Mouse (Mus musculus) heart, adult 9 months (tissue): Measurements from ENCODE around the gene Olfm4.
A peak's percentile ranks its signal among the peaks of the same experiment; 100 is the strongest.

ENCODE experiments used
- DNase-seq, 2 experiments: peaks; one replicate each; pipeline ENCODE4 v3.0.0; 2022; ENCODE audit warnings: low spot score in 2 of 2

Gene Olfm4

GRCm38 (mm10) chr14:79983781-79984180 is at the start of gene Olfm4:
TSS of gene Olfm4 (plus strand) at chr14:79984081.
- DNase-seq: no peak

GRCm38 (mm10) chr14:79934426-79934825 is 49.5 kb upstream of the Olfm4 start:
- no peak for DNase-seq

GRCm38 (mm10) chr14:79936879-79937468 is 46.9 kb upstream of the Olfm4 start:
- DNase-seq: no peak

- no peak for DNase-seq
These were observed 38.0 kb upstream of the Olfm4 start for GRCm38 (mm10) chr14:79945876-79946275.

- no peak for DNase-seq
These were observed 28.2 kb upstream of the Olfm4 start for GRCm38 (mm10) chr14:79955678-79956077.

GRCm38 (mm10) chr14:79957789-79958487 is 25.9 kb upstream of the Olfm4 start:
- DNase-seq: no peak

GRCm38 (mm10) chr14:79961187-79961586 is 22.7 kb upstream of the Olfm4 start:
- DNase-seq: peak; percentile 4 to 8

GRCm38 (mm10) chr14:79961602-79962001 is 22.3 kb upstream of the Olfm4 start:
- no peak for DNase-seq

GRCm38 (mm10) chr14:79970165-79970564 is 13.7 kb upstream of the Olfm4 start:
- DNase-seq: peak; percentile 28 to 31

GRCm38 (mm10) chr14:79970928-79971738 is 12.7 kb upstream of the Olfm4 start:
- no peak for DNase-seq

GRCm38 (mm10) chr14:79981437-79981836 is 2.4 kb upstream of the Olfm4 start:
- DNase-seq: no peak

GRCm38 (mm10) chr14:79985137-79985670 is 1.3 kb downstream of the Olfm4 start:
- DNase-seq: peak in 1 of 2 experiments; percentile 13

- peak; percentile 65 to 72 for DNase-seq
These were observed 1.8 kb downstream of the Olfm4 start for GRCm38 (mm10) chr14:79985696-79986095.

- DNase-seq: no peak
These were observed 3.0 kb downstream of the Olfm4 start for GRCm38 (mm10) chr14:79986831-79987230.

GRCm38 (mm10) chr14:79989785-79990184 is 5.9 kb downstream of the Olfm4 start:
- no peak for DNase-seq

- DNase-seq: no peak
These were observed 6.7 kb downstream of the Olfm4 start for GRCm38 (mm10) chr14:79990547-79990946.

- no peak for DNase-seq
These were observed 13.7 kb downstream of the Olfm4 start for GRCm38 (mm10) chr14:79997534-79997933.

- no peak for DNase-seq
These were observed 16.2 kb downstream of the Olfm4 start for GRCm38 (mm10) chr14:80000110-80000531.

- no peak for DNase-seq
These were observed 23.8 kb downstream of the Olfm4 start for GRCm38 (mm10) chr14:80007686-80008085.

GRCm38 (mm10) chr14:80010426-80010825 is 26.5 kb downstream of the Olfm4 start:
- no peak for DNase-seq

- DNase-seq: no peak
These were observed 31.1 kb downstream of the Olfm4 start for GRCm38 (mm10) chr14:80014966-80015365.

- no peak for DNase-seq
These were observed 32.2 kb downstream of the Olfm4 start for GRCm38 (mm10) chr14:80016112-80016511.
